Mouse (Mus musculus) kidney, embryonic 14.5 days (tissue): ENCODE data around the gene Gm6657. TPM values are rescaled to one million over a fixed set of nuclear protein-coding genes. Genes with fewer than 3 reads are reported as not detected.

Experiments
- ATAC-seq: fragments of 200-750 bp; cut with Nextera tagmentation; 2 replicates; pipeline ENCODE4 v1.8.0; 2017; ENCODE audit warnings: moderate number of reproducible peaks, mild to moderate bottlenecking, moderate TSS enrichment, moderate library complexity; ENCODE audit not compliant: low FRiP score, low TSS enrichment
- H3K27ac ChIP-seq: fragments of 300-500 bp; sonication (generic); 2 replicates; pipeline ENCODE4 v1.5.1; 2014; ENCODE audit warnings: low read depth, mild to moderate bottlenecking, low read length, moderate library complexity, mixed read lengths
- H3K27me3 ChIP-seq: fragments of 300-500 bp; sonication (generic); 2 replicates; pipeline ENCODE4 v1.6.1; 2014; ENCODE audit warnings: mild to moderate bottlenecking, low read length; ENCODE audit not compliant: control insufficient read depth, insufficient read depth
- H3K36me3 ChIP-seq: fragments of 300-500 bp; sonication (generic); 2 replicates; pipeline ENCODE4 v1.6.1; 2014; ENCODE audit warnings: low read length, mixed read lengths; ENCODE audit not compliant: control insufficient read depth, insufficient read depth
- H3K4me1 ChIP-seq: fragments of 300-500 bp; sonication (generic); 2 replicates; pipeline ENCODE4 v1.6.1; 2014; ENCODE audit warnings: low read length, mixed read lengths; ENCODE audit not compliant: control insufficient read depth, insufficient read depth
- H3K4me2 ChIP-seq: fragments of 300-500 bp; sonication (generic); replicated peaks from 2 replicates; pipeline ENCODE4 v1.6.1; 2014; ENCODE audit warnings: low read depth, mild to moderate bottlenecking, low read length
- H3K4me3 ChIP-seq: fragments of 300-500 bp; sonication (generic); 2 replicates; pipeline ENCODE4 v1.5.1; 2014; ENCODE audit warnings: mild to moderate bottlenecking, low read length
- H3K9ac ChIP-seq: fragments of 300-500 bp; sonication (generic); 2 replicates; pipeline ENCODE4 v1.6.1; 2014; ENCODE audit warnings: low read depth, mild to moderate bottlenecking, low read length, moderate library complexity
- H3K9me3 ChIP-seq: fragments of 300-500 bp; sonication (generic); 2 replicates; pipeline ENCODE4 v1.6.1; 2016; ENCODE audit warnings: low read length; ENCODE audit not compliant: control insufficient read depth
- WGBS: fragments of 180-500 bp; shearing (Covaris S2); extraction: QIAGEN DNeasy Blood & Tissue Kit; methylation state at CpG from one replicate; pipeline ENCODE4 v1.1.7; 2014; 5-methylcytosine and 5-hydroxymethylcytosine counted together
- polyA plus RNA-seq: library from polyadenylated mRNA; unstranded; fragments of >200 nt; fragmentation: Nextera tagmentation; extraction: Ambion mirVana; gene quantifications from 2 replicates; pipeline ENCODE4 v1.2.1, GENCODE M21; 2014

The Gm6657 gene
- polyA plus RNA-seq, 1 experiment from 2014 or later: not detected

DNA sequence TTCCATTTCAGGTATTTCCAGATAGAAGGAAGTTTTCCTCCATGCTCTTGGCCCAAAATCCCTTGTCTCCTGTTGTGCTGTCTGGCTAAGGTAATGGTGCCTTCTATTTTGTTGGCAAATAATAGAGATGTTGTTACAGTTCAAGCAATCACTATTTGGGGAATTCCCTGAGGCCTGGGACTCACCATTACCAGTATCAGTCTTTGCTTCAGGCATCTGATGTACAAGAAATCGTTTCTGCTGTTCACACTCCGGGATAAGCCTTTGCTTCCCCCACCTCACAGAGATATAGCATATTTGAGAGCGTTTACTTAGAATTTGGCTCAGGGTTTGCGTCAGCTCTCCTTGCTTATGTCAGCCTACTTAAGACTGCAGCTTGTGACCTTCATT, 12.5 kb downstream of the Gm6657 start:
- H3K4me3 ChIP-seq: no peak overlapping the region
- no peaks in the 10 kb centered on the region for H3K9me3 ChIP-seq
- WGBS: 78% methylated on average over 4 of the region's 4 CpGs
- H3K9ac ChIP-seq: no peak overlapping the region
- H3K36me3 ChIP-seq: no peaks in the 10 kb centered on the region
- H3K27ac ChIP-seq: no peak overlapping the region
- H3K27me3 ChIP-seq: no peaks in the 10 kb centered on the region
- no peak for ATAC-seq
- H3K4me1 ChIP-seq: no peaks in the 10 kb centered on the region
- no peak overlapping the region for H3K4me2 ChIP-seq

DNA sequence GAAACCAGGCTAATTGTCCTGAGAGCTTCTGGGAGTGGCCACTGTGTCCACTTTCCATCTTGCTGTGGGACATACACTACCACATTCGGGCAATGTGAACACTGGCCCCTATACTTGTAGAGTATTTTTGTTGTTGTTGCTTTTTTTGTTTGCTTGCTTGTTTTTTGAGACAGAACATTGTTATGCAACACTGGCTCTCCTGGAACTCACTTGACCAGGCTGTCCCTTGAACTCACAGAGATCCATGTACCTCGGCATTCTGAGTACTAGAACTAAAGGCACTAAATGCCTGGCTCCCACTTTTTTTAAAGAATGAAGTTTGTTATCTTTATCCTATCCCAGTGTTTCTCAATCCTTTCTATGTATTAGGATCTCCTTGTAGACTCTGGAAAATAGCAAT, 15.8 kb downstream of the Gm6657 start:
- Histone ChIP-seq H3K27me3 (no peaks in the 10 kb centered on the region), H3K4me1 (no peaks in the 10 kb centered on the region), H3K9me3 (no peaks in the 10 kb centered on the region), H3K9ac (no peak overlapping the region), H3K27ac (no peak overlapping the region), H3K36me3 (no peaks in the 10 kb centered on the region), H3K4me2 (no peak overlapping the region), H3K4me3 (no peak overlapping the region)
- 90% methylated on average over 2 of the region's 2 CpGs for WGBS
- no peak for ATAC-seq

DNA sequence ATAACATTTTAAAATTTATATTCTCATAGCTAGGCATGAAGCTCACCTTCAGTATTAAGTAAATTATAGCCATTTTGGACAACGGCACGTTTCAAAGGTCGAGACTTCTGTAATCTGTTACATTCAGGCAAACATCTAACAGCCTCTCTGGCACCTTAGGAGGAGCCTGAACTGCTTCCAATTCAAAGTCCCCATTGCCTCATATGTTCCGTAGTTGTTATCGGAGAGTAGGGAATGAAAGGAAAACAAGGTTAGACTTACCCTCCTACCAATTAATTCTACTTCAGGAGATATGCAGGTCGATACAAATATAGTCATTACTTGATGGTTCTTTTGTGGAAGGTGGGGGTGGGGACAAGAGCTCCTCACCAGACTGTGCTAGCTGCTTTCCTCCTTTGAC, 21.4 kb downstream of the Gm6657 start:
- H3K4me2 ChIP-seq: no peak overlapping the region
- 70% methylated on average over 6 of the region's 6 CpGs for WGBS
- no peak overlapping the region for H3K27ac ChIP-seq
- no peaks in the 10 kb centered on the region for H3K9me3 ChIP-seq
- no peaks in the 10 kb centered on the region for H3K27me3 ChIP-seq
- H3K4me3 ChIP-seq: no peak overlapping the region
- H3K4me1 ChIP-seq: no peaks in the 10 kb centered on the region
- H3K9ac ChIP-seq: no peak overlapping the region
- ATAC-seq: no peak
- H3K36me3 ChIP-seq: no peaks in the 10 kb centered on the region

DNA sequence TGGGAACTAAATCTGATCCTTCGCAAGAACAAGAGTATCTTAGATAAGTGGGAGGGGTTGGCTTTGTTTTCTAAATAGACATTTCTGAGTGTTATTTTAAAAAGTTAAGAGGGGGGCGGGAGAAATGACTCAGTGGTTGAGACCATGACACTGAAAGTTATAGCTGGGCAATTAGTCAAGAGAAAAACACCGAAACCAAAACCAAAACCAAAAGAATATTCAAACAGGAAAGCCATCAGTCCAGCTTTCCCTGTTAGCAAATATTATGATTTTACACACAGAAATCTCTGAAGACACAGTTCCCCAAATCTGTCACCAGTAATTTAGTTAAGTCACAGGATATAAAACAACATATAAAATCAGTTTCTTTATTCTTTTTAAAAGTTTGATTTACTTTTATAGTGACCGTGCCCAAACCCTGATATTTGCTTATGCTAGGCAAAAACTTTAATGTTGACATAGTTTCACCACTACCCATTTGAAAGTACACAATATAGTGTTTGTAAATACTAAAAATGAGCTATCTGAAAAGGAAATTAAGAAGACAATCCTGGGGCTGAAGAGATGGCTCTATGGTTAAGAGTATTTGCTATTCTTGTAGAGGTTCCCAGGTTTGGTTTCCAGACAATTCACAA, 25.3 kb downstream of the Gm6657 start:
- no peaks in the 10 kb centered on the region for H3K4me1 ChIP-seq
- no peak overlapping the region for H3K27ac ChIP-seq
- H3K9ac ChIP-seq: no peak overlapping the region
- H3K4me3 ChIP-seq: no peak overlapping the region
- ATAC-seq: no peak
- WGBS: 80% methylated on average over 4 of the region's 4 CpGs
- no peaks in the 10 kb centered on the region for H3K9me3 ChIP-seq
- H3K36me3 ChIP-seq: no peaks in the 10 kb centered on the region
- H3K27me3 ChIP-seq: no peaks in the 10 kb centered on the region
- no peak overlapping the region for H3K4me2 ChIP-seq

DNA sequence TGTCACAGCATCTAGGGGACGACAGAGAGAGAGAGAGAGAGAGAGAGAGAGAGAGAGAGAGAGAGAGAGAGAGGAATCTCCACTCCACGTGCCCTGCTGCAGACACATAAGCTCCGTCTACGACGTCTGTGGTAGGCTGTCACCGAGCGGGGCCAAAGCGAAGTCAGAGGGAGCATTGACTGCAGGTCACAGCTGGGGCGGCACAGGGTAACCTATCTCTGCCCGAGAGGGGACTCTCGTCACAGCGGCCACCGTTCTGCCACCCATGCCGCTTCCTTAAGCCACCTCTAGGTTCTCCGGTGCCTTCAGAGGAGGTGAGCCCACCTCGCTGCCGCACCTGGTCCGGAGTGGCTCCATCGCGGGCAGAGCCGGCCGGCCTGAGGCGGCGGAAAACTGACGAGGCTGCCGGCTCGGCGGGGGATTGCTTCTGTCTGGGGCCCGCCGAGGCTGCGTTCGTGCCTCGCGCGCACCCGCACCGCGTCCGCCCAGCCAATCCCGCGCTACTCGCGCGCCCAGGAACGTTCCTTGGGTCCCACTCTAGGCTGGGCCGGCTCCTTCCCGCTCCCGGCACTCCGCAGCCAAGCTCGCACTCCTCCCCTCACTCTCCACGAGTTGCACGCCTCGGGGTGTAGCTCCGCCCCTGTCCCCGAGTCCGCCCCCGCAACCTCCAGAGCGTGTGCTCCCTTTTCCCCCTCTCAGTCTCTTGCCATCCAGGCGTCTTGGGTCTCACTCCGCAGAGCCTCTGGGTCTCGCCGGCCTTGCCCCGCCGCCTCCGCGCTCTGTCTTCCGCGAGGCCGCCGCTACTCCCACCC, 31.9 kb downstream of the Gm6657 start, which contains the start of gene Gphn:
TSS of gene Gphn (plus strand) at position 673 of the 812 bp plus-strand sequence.
- Histone ChIP-seq H3K27me3 (no peaks in the 10 kb centered on the region), H3K4me1 (no peaks in the 10 kb centered on the region), H3K36me3 (no peaks in the 10 kb centered on the region), H3K9me3 (no peaks in the 10 kb centered on the region), H3K4me3 (peak within 1 kb of the TSS; percentile 94), H3K4me2 (peak within 1 kb of the TSS; percentile 77), H3K27ac (peak within 1 kb of the TSS; percentile 96), H3K9ac (peak within 1 kb of the TSS; percentile 83)
- WGBS: under 1% methylated on average over 63 of the region's 70 CpGs
- ATAC-seq: peak; percentile 98

DNA sequence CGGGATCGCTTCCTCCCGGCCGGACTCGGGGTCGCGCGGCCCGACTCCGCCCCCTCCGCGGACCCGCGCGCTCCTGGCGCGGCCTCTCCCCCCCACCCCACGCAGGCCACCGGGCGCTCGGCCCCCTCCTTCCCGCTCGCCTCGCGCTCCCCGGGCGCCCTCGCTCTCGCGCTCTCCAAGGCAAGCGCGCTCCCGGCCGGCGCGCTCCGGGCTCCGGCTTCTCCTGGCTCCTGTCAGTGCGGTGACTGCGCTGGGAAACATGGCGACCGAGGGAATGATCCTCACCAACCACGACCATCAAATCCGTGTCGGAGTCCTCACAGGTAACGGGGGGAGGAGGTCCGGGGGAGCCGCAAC, 32.5 kb downstream of the Gm6657 start:
- H3K4me2 ChIP-seq: peak overlapping the region; percentile 77
- H3K27ac ChIP-seq: peak overlapping the region; percentile 96
- no peaks in the 10 kb centered on the region for H3K4me1 ChIP-seq
- H3K27me3 ChIP-seq: no peaks in the 10 kb centered on the region
- H3K9me3 ChIP-seq: no peaks in the 10 kb centered on the region
- WGBS: under 1% methylated on average over 48 of the region's 48 CpGs
- H3K9ac ChIP-seq: peak overlapping the region; percentile 83
- H3K36me3 ChIP-seq: no peaks in the 10 kb centered on the region
- ATAC-seq: peak; percentile 92
- H3K4me3 ChIP-seq: peak overlapping the region; percentile 94

DNA sequence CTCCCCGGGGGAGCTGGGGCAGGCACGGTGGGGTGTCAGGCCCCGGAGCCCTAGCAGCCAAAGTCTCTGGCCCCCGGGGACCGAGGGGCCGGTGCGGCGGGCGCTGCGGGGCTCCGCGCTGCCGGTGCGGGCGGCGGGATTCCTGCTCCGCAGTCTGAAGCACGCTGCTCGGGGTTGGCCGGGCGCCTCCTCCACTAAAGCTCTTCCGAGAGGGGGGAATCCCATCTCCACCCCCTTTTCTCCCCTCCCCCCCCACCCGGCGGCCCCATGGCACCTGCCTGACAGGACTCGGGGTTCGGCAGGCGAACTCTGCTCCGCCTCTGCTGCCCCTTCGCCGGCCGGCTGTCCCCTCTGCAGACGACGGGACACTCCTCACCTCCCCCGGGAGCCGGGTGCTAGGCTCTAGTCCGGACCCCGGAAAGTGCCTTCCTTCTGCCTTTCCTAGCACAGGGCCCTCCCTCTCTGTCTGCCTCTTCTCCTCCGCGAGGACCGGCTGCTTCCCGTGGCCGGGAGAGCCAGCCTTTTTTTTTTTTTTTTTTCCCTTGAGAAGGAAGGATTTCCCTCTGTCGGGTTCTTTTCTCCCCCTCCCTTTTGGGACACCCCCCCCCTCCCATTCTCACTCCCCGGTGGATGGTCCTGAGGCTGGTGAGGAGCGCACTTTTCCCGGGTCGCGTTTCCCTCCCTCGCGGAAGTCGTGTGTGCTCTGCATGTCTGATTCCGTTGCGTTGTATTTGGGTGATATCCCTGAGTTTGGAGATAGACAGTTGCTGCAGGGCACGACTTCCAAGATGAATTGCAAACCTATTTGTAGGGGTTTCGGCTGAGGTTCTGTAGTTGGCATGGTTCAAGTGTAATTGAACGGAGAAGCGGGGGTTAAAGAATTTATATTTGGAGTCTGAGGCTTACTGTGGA, 33.2 kb downstream of the Gm6657 start:
- H3K9me3 ChIP-seq: no peaks in the 10 kb centered on the region
- H3K27ac ChIP-seq: peak overlapping the region; percentile 96
- peak overlapping the region; percentile 94 for H3K4me3 ChIP-seq
- no peaks in the 10 kb centered on the region for H3K36me3 ChIP-seq
- under 1% methylated on average over 51 of the region's 57 CpGs for WGBS
- no peaks in the 10 kb centered on the region for H3K27me3 ChIP-seq
- H3K9ac ChIP-seq: peak overlapping the region; percentile 83
- peak overlapping the region; percentile 77 for H3K4me2 ChIP-seq
- peak; percentile 23 for ATAC-seq
- H3K4me1 ChIP-seq: no peaks in the 10 kb centered on the region

DNA sequence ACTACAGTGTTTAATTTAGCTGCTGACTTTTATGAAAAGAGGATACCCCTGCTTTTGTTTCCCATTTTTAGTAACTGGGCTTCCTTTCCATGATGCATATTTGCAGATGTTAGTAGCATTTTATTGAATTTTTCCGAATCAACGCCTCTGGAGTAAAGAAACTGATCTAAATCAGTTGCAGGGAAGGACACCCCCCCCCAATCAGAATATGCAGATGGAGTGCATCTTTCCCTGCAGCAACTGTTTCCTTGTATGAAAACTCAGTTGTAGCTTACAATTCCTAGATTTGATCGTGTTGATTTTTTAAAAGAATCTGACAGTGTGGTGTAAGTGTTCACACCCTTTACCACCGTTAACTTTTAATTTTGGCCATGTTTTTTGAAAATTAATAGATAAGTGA, 34.1 kb downstream of the Gm6657 start:
- WGBS: 49% methylated on average over 4 of the region's 4 CpGs
- Histone ChIP-seq H3K4me3 (peak overlapping the region; percentile 94), H3K9me3 (no peaks in the 10 kb centered on the region), H3K27ac (no peak overlapping the region), H3K4me2 (peak overlapping the region; percentile 77), H3K4me1 (no peaks in the 10 kb centered on the region), H3K27me3 (no peaks in the 10 kb centered on the region), H3K9ac (no peak overlapping the region), H3K36me3 (no peaks in the 10 kb centered on the region)
- no peak for ATAC-seq
